Mouse (Mus musculus) urinary bladder, postnatal 25 days (tissue): ENCODE data around the gene Gm17027.
"Not testable (repeated sequence)": the region's sequence is repeated elsewhere in the genome, so short reads cannot be mapped to it uniquely, and the experiment has no call there.

Experiments used
- DNase-seq: peaks from one replicate; pipeline ENCODE4 v3.0.0; 2022; ENCODE audit warnings: low spot score

The Gm17027 gene

DNA sequence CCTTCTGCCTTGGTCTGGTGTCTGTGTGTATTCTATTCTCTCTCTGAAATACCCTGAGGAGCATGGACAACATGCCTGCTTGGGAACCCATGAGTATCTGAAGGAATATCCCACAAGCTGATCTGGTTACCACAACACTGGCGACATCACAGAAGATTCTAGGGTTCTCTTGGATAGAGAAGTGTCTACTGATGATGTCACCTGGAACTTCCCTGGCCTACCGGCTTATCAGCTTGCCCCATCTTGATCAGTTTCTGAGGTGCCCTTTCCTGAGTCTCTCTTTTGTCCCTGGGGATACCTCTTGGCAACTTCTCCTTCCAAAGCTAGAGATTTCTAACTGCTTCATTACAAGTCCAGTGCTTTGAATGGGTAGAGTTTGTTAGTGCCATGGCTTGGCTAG lies at the start of gene Gm17027:
Gene Gm17027 (minus strand): TSS at position 101 of the 400 bp plus-strand sequence.
- not testable (repeated sequence) for DNase-seq

DNA sequence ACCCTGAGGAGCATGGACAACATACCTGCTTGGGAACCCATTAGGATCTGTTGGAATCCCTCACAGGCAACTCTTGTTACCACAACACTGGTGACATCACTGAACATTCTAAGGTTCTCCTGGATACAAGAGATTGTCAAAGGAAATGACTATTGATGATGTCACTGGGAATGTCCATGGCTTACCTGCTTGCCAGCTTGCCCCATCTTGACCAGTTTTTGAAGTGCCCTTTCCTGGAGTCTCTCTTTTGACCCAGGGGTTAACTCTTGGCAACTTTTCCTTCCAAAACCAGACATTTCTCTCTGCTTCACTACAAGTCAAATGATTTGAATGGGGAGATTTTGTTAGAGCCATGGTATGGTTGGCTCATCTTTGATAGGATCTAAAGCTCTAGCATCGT lies 28.3 kb upstream of the Gm17027 start, which contains the start of gene Gm3573:
Gene Gm3573 (minus strand): TSS at position 101 of the 400 bp plus-strand sequence.
- not testable (repeated sequence) for DNase-seq

DNA sequence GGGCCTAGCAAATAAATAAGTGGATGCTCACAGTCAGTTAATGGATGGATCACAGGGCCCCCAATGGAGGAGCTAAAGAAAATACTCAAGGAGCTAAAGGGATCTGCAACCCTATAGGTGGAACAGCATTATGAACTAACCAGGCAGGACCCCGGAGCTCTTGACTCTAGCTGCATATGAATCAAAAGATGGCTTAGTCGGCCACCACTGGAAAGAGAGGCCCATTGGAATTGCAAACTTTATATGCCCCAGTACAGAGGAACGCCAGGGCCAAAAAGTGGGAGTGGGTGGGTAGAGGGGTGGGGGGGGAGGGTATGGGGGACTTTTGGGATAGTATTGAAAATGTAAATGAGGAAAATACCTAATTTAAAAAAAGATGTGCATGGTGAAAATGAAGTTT lies 21.5 kb upstream of the Gm17027 start:
- DNase-seq = not testable (repeated sequence)

DNA sequence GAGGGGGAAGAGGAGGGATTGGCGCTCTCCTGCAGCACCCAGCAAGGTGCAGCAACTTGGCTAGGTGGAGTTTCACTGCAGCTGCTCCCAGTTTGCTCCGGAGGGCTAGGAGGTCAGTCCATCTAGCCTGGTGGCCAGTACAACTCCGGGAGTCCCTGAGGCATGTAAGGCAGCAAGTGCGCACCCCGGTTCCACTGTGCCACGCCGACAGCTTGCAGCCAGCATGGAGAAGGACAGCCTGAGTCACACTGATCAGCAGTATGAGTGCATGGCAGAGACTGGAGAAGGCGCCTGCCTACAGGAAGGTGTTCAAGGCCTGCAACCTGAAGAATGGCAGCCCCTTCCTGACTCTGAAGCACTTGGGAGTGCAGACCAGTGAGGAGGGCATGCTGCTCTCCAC lies 27.9 kb downstream of the Gm17027 start:
- not testable (repeated sequence) for DNase-seq

DNA sequence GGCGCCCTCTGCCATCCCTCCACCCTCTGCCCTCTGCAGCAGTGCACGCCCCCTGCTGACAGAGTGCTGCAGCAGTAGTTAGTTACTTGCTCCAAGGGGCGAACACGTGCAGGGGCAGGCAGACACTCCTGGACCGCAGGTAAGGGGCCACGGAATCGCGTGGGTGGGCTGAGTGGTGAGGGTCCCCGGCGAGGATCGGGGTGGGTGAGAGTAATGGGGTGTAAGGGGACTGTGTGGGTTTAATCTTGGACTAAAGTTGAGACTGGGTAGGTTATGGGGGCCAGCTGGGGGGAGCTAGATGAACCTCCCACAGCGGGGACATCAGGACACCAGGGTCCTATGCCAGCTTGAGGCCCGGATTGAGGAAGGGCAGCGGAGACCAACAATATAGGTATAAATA lies 28.6 kb downstream of the Gm17027 start:
- DNase-seq = not testable (repeated sequence)

DNA sequence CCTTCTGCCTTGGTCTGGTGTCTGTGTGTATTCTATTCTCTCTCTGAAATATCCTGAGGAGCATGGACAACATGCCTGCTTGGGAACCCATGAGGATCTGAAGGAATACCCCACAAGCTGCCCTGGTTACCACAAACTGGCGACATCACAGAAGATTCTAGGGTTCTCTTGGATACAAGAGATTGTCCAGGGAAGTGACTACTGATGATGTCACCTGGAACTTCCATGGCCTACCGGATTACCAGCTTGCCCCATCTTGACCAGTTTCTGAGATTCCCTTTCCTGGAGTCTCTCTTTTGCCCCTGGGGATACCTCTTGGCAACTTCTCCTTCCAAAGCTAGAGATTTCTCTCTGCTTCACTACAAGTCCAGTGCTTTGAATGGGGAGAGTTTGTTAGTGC lies 45.2 kb downstream of the Gm17027 start, which contains the start of gene Gm7951:
Gene Gm7951 (minus strand): TSS at position 101 of the 400 bp plus-strand sequence.
- not testable (repeated sequence) for DNase-seq
